Mouse (Mus musculus) thymus, adult 2 months (tissue): ENCODE measurements around the gene Tmem131. TPM values are rescaled to one million over a fixed set of nuclear protein-coding genes. Genes with fewer than 3 reads are reported as not detected.
"Not testable (repeated sequence)": the region's sequence is repeated elsewhere in the genome, so short reads cannot be mapped to it uniquely, and the experiment has no call there.

ENCODE experiments used
- DNase-seq: peaks from one replicate; pipeline ENCODE4 v3.0.0; 2021
- H3K27ac ChIP-seq: fragments of 200-500 bp; 2 replicates; pipeline ENCODE4 v1.5.1; 2012; ENCODE audit warnings: low read length, control low read depth; ENCODE audit not compliant: control insufficient read depth, insufficient read depth
- H3K27me3 ChIP-seq: fragments of 200-500 bp; 2 replicates; pipeline ENCODE4 v1.6.1; 2012; ENCODE audit warnings: mild to moderate bottlenecking, low read length, moderate library complexity, mixed read lengths; ENCODE audit not compliant: control insufficient read depth, insufficient read depth
- H3K36me3 ChIP-seq: fragments of 200-500 bp; 2 replicates; pipeline ENCODE4 v1.6.1; 2012; ENCODE audit warnings: mild to moderate bottlenecking, low read length, moderate library complexity; ENCODE audit not compliant: control insufficient read depth, insufficient read depth
- H3K4me1 ChIP-seq: fragments of 200-500 bp; replicated peaks from 2 replicates; pipeline ENCODE4 v1.6.1; 2012; ENCODE audit warnings: low read length; ENCODE audit not compliant: control insufficient read depth, insufficient read depth
- H3K4me3 ChIP-seq: fragments of 200-500 bp; 2 replicates; pipeline ENCODE4 v1.5.1; 2012; ENCODE audit warnings: mild to moderate bottlenecking, low read length, control low read depth, moderate library complexity; ENCODE audit not compliant: control insufficient read depth, insufficient read depth
- CTCF ChIP-seq: fragments of 200-500 bp; IDR thresholded peaks from 2 replicates; pipeline ENCODE4 v1.5.1; 2012; ENCODE audit warnings: mild to moderate bottlenecking, control low read depth, low read length, moderate library complexity, borderline replicate concordance; ENCODE audit not compliant: control insufficient read depth, poor library complexity, insufficient read depth; ENCODE audit errors: extremely low read depth
- POLR2A ChIP-seq: fragments of 200-500 bp; IDR thresholded peaks from 2 replicates; pipeline ENCODE4 v1.6.1; 2012; ENCODE audit warnings: mild to moderate bottlenecking, low read length, control low read depth, moderate library complexity; ENCODE audit not compliant: control insufficient read depth, poor library complexity, insufficient read depth; ENCODE audit errors: extremely low read depth
- WGBS: fragments of 180-500 bp; shearing (Covaris S2); methylation state at CpG from one replicate; pipeline ENCODE4 v1.1.7; 2018; 5-methylcytosine and 5-hydroxymethylcytosine counted together
- polyA plus RNA-seq: library from polyadenylated mRNA; depleted of rRNA; stranded (reverse); fragments of >200 nt; gene quantifications from 2 replicates; pipeline ENCODE4 v1.2.3, GENCODE M21; 2012

The Tmem131 gene
- polyA plus RNA-seq, 1 experiment = 51.1 TPM

- no peak for DNase-seq
- H3K27ac ChIP-seq = no peak overlapping the region
- 91% methylated on average over 3 of the region's 3 CpGs for WGBS
- H3K4me3 ChIP-seq = no peak overlapping the region
- peaks cover 10% of the 10 kb centered on the region for H3K4me1 ChIP-seq
- peaks cover 6% of the 10 kb centered on the region for H3K36me3 ChIP-seq
- TF ChIP-seq CTCF (no peak), POLR2A (no peak)
- no peaks in the 10 kb centered on the region for H3K27me3 ChIP-seq
Observed at GRCm38 (mm10) chr1:36839858-36840257, 103.6 kb downstream of the Tmem131 start.

GRCm38 (mm10) chr1:36836274-36836954 is 107.1 kb downstream of the Tmem131 start:
- Histone ChIP-seq H3K36me3 (peaks cover 26% of the 10 kb centered on the region), H3K4me1 (peaks cover 17% of the 10 kb centered on the region), H3K4me3 (no peak overlapping the region), H3K27ac (peak overlapping the region; percentile 63), H3K27me3 (no peaks in the 10 kb centered on the region)
- 52% methylated on average over 12 of the region's 12 CpGs for WGBS
- TF ChIP-seq POLR2A (no peak), CTCF (no peak)
- no peak for DNase-seq

GRCm38 (mm10) chr1:36835593-36835992 is 107.9 kb downstream of the Tmem131 start:
- no peak for TF ChIP-seq POLR2A
- no peak for TF ChIP-seq CTCF
- Histone ChIP-seq H3K36me3 (peaks cover 26% of the 10 kb centered on the region), H3K4me3 (no peak overlapping the region), H3K27ac (peak overlapping the region; percentile 8; the same call in 1 of the 2 replicates), H3K4me1 (peaks cover 23% of the 10 kb centered on the region), H3K27me3 (no peaks in the 10 kb centered on the region)
- DNase-seq = no peak
- WGBS = 16% methylated on average over 3 of the region's 3 CpGs

GRCm38 (mm10) chr1:36834090-36834489 is 109.4 kb downstream of the Tmem131 start:
- Histone ChIP-seq H3K36me3 (peaks cover 20% of the 10 kb centered on the region), H3K4me1 (peaks cover 24% of the 10 kb centered on the region), H3K27ac (no peak overlapping the region), H3K27me3 (no peaks in the 10 kb centered on the region), H3K4me3 (no peak overlapping the region)
- DNase-seq = no peak
- WGBS = 97% methylated on average over 7 of the region's 7 CpGs
- TF ChIP-seq CTCF (no peak), POLR2A (no peak)

DNA sequence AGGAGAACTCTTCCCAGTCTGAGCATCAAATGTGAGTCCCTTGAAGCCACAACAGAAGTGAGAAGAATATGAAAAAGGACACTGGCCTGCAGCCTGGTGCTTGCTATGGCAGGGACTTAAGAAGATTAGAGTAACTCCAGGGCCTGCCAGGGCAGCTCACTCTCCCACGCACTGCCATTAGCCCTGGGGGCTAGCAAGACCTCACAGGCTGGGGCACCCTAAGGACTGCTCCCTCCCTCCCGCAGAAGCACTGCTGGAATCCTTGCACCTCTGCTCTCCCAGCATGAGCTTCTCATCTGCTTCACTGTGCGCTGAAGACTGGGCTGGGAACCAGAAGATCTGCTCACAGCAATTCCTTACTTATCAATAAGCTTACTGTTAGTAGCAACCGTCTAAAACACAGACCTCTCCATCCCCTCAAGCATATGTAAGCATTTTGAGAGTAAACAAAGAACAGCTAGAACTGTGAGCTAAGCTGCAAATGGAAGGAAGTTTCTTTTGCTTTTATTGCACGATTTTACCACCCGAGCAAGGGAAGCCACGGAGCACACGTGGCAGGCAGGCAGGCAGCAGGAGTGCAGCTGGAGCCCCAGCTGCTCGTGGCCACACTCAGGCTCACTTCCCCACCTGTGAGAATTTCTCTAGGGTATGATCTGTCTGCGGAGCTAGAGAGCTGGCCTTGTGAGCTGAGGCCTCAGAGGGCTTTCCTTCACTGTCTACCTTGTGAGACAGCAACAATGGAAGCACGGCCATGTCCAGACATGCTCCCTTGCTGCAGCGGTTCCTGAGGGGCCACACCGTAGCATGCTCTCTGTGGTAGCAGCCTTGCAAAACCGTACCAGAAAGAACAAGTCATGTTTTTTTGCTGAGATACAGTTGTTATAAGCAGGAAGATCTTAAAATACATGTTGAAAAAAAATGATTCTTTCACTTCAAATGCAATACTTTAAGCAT is 112.3 kb downstream of the Tmem131 start:
- Histone ChIP-seq H3K4me1 (peaks cover 21% of the 10 kb centered on the region), H3K27me3 (no peaks in the 10 kb centered on the region), H3K36me3 (peaks cover 34% of the 10 kb centered on the region), H3K27ac (peak overlapping the region; percentile 89), H3K4me3 (no peak overlapping the region)
- DNase-seq = peak; percentile 38
- 28% methylated on average over 14 of the region's 14 CpGs for WGBS
- TF ChIP-seq POLR2A (no peak), CTCF (peak; percentile 18; the same call in 1 of the 2 replicates)

GRCm38 (mm10) chr1:36824356-36824755 is 119.1 kb downstream of the Tmem131 start:
- no peaks in the 10 kb centered on the region for H3K27me3 ChIP-seq
- H3K4me1 ChIP-seq = no peaks in the 10 kb centered on the region
- H3K4me3 ChIP-seq = no peak overlapping the region
- peaks cover 58% of the 10 kb centered on the region for H3K36me3 ChIP-seq
- 84% methylated on average over 5 of the region's 5 CpGs for WGBS
- TF ChIP-seq POLR2A (no peak), CTCF (no peak)
- H3K27ac ChIP-seq = no peak overlapping the region
- DNase-seq = no peak

- not testable (repeated sequence) for H3K27ac ChIP-seq, DNase-seq, H3K4me3 ChIP-seq, H3K4me1 ChIP-seq, H3K27me3 ChIP-seq
- 92% methylated on average over 4 of the region's 4 CpGs for WGBS
- peaks cover 75% of the 10 kb centered on the region for H3K36me3 ChIP-seq
Observed at GRCm38 (mm10) chr1:36821918-36822317, 121.5 kb downstream of the Tmem131 start.
